21 mouse cellular contexts compared by ENCODE assay signal in genomic region chr6:5159385-5159791, GRCm38 (mm10). TPM values are rescaled to one million over a fixed set of nuclear protein-coding genes. Genes with fewer than 3 reads are reported as not detected.
DNase-seq lines count a peak whose midpoint lies in the region.
"Had no signal": no experiment of that assay in that cellular context is flagged by ENCODE, and none has a peak within 500 bp of the region (broad histone marks: within the 10 kb centered on the region; RNA-seq: fewer than 3 reads in every experiment).

No protein-coding gene starts in this region.

- WGBS in heart, embryonic 10.5 days: 68% methylated on average over 7 of the region's 7 CpGs

- H3K36me3 ChIP-seq in heart, embryonic 10.5 days: peaks cover 25% of the 10 kb centered on the region

- 0 out of 2 replicates have a peak, but pooled peaks cover 9% of the 10 kb centered on the region for H3K4me1 ChIP-seq in heart, embryonic 10.5 days
- H3K4me1 ChIP-seq: embryonic facial prominence, embryonic 12.5 days; hindbrain, embryonic 10.5 days; midbrain, embryonic 15.5 days had no signal

- DNase-seq in heart, adult 8-10 months (ENCODE audit: low spot score): peak; percentile 16
- DNase-seq in heart, embryonic 10.5 days (ENCODE audit: low spot score): no peak
- DNase-seq in kidney, postnatal 14 days: peak; percentile 9
- no peak for DNase-seq in kidney, adult 11 months
- DNase-seq in 416B (ENCODE audit: low read depth): peak; percentile 60
- peak; percentile 11 for DNase-seq in heart, postnatal 4 days
- no peak for DNase-seq in thymus, postnatal 25 days
- no peak for DNase-seq in urinary bladder, adult 2 months (ENCODE audit: low spot score)
- DNase-seq: adrenal gland, postnatal 10 days; cerebellum, adult 18-20 months; cerebellum, postnatal 36 days; kidney, postnatal 25 days; layer of hippocampus, adult 9-11 months; retina, postnatal 1 day; thymus, postnatal 4 days had no signal

- no peaks in the 10 kb centered on the region for H3K27me3 ChIP-seq in heart, embryonic 10.5 days (ENCODE audit: insufficient read depth, poor library complexity, severe bottlenecking)
- H3K27me3 ChIP-seq: embryonic facial prominence, embryonic 12.5 days; midbrain, embryonic 15.5 days had no signal

- no peak overlapping the region for H3K4me3 ChIP-seq in heart, embryonic 10.5 days
- H3K4me3 ChIP-seq: embryonic facial prominence, embryonic 12.5 days; hindbrain, embryonic 10.5 days; midbrain, embryonic 15.5 days had no signal

- no peak overlapping the region for H3K27ac ChIP-seq in heart, embryonic 10.5 days
- H3K27ac ChIP-seq: embryonic facial prominence, embryonic 12.5 days; hindbrain, embryonic 10.5 days; midbrain, embryonic 15.5 days had no signal

- no peaks in the 10 kb centered on the region for H3K9me3 ChIP-seq in heart, embryonic 10.5 days
- H3K9me3 ChIP-seq: embryonic facial prominence, embryonic 12.5 days; hindbrain, embryonic 10.5 days; midbrain, embryonic 15.5 days had no signal

RNA-seq across cellular contexts. Expression of gene Pon1, which starts 34.4 kb away (rescaled TPM):
- not detected for total RNA-seq in heart, adult 8-10 months (2022)
- 0.21 TPM in 1 of 2 replicates, not detected in the other for polyA plus RNA-seq in heart, embryonic 10.5 days (2016; fragmentation: Nextera tagmentation; extraction: Ambion mirVana)
- not detected for total RNA-seq in heart, postnatal 4 days (2021)
- polyA plus RNA-seq in urinary bladder, adult 2 months (2012; rRNA removed): 0.60 and 1.1 TPM in 2 replicates
- total RNA-seq: left cerebral cortex, adult 8-10 months; megakaryocyte progenitor cell, adult 5-6 weeks had no signal
- polyA plus RNA-seq: hindbrain, embryonic 10.5 days; limb, embryonic 11.5 days had no signal

Comparison
In these comparisons a context has a peak if more than half of its experiments do, and no peak if none do; other contexts are left out.
1. DNase-seq: peak in heart, adult 8-10 months (single experiment), kidney, postnatal 14 days (single experiment), 416B (single experiment) and heart, postnatal 4 days (single experiment); none in heart, embryonic 10.5 days (single experiment), kidney, adult 11 months (single experiment), thymus, postnatal 25 days (single experiment) and urinary bladder, adult 2 months (single experiment).